ENCODE assay signal across 8 mouse cellular contexts in genomic region chr10:81605666-81605973, GRCm38 (mm10). TPM values are rescaled to one million over a fixed set of nuclear protein-coding genes. Genes with fewer than 3 reads are reported as not detected.
DNase-seq lines count a peak whose midpoint lies in the region; ATAC-seq and TF ChIP-seq lines count a peak whose summit lies in the region.

No protein-coding gene starts in this region.

- no peaks in the 10 kb centered on the region for H3K9me3 ChIP-seq in kidney, postnatal 0 days (replicated peaks; ENCODE audit: low read length)
- no peaks in the 10 kb centered on the region for H3K9me3 ChIP-seq in embryonic facial prominence, embryonic 10.5 days
- no peaks in the 10 kb centered on the region for H3K9me3 ChIP-seq in hindbrain, embryonic 14.5 days (ENCODE audit: control insufficient read depth, low read length)
- H3K9me3 ChIP-seq in midbrain, embryonic 15.5 days: no peaks in the 10 kb centered on the region

- peak overlapping the region; percentile 87 for H3K27ac ChIP-seq in kidney, postnatal 0 days
- peak overlapping the region; percentile 81 for H3K27ac ChIP-seq in embryonic facial prominence, embryonic 10.5 days (replicated peaks)
- peak overlapping the region; percentile 90 for H3K27ac ChIP-seq in hindbrain, embryonic 14.5 days
- H3K27ac ChIP-seq in midbrain, embryonic 15.5 days: peak overlapping the region; percentile 93

- no peaks in the 10 kb centered on the region for H3K27me3 ChIP-seq in kidney, postnatal 0 days (ENCODE audit: insufficient read depth, low read length)
- peaks cover 15% of the 10 kb centered on the region for H3K27me3 ChIP-seq in embryonic facial prominence, embryonic 10.5 days (replicated peaks; ENCODE audit: low read depth, poor library complexity, severe bottlenecking)
- H3K27me3 ChIP-seq in hindbrain, embryonic 14.5 days (ENCODE audit: control insufficient read depth, insufficient read depth, low read length): 0 out of 2 replicates have a peak, but pooled peaks cover 5% of the 10 kb centered on the region
- no peaks in the 10 kb centered on the region; the same call in 1 of the 2 replicates for H3K27me3 ChIP-seq in midbrain, embryonic 15.5 days (replicated peaks)

- DNase-seq in kidney, postnatal 0 days (ENCODE audit: low spot score): no peak
- DNase-seq in kidney, adult 9 months: no peak
- DNase-seq in embryonic facial prominence, embryonic 10.5 days (ENCODE audit: low spot score): no peak
- DNase-seq in hindbrain, embryonic 14.5 days (ENCODE audit: low spot score): no peak
- no peak for DNase-seq in cerebellum, postnatal 10 days
- DNase-seq in adrenal gland, postnatal 4 days (ENCODE audit: low spot score in 2 of 2): no peak
- DNase-seq in layer of hippocampus, adult 9-11 months: no peak

- H3K9ac ChIP-seq in kidney, postnatal 0 days (ENCODE audit: low read depth, low read length): 0 out of 2 replicates have a peak overlapping the region, but pooled peaks have one; percentile 35
- peak overlapping the region; percentile 57 for H3K9ac ChIP-seq in hindbrain, embryonic 14.5 days
- peak overlapping the region; percentile 26 for H3K9ac ChIP-seq in midbrain, embryonic 15.5 days

- no peak for TF ChIP-seq CTCF in kidney, postnatal 0 days (IDR thresholded peaks at IDR 0.05; ENCODE audit: low read depth)

- 2% methylated on average over 14 of the region's 14 CpGs for WGBS in kidney, postnatal 0 days
- WGBS in embryonic facial prominence, embryonic 10.5 days: 6% methylated on average over 14 of the region's 14 CpGs
- 1% methylated on average over 14 of the region's 14 CpGs for WGBS in hindbrain, embryonic 14.5 days
- WGBS in midbrain, embryonic 15.5 days: 5% methylated on average over 14 of the region's 14 CpGs

- H3K4me2 ChIP-seq in kidney, postnatal 0 days (ENCODE audit: low read length): peak overlapping the region; percentile 67
- peak overlapping the region; percentile 69 for H3K4me2 ChIP-seq in hindbrain, embryonic 14.5 days (replicated peaks)
- H3K4me2 ChIP-seq in midbrain, embryonic 15.5 days: peak overlapping the region; percentile 84

- H3K36me3 ChIP-seq in kidney, postnatal 0 days (ENCODE audit: insufficient read depth, low read length): no peaks in the 10 kb centered on the region
- H3K36me3 ChIP-seq in embryonic facial prominence, embryonic 10.5 days (replicated peaks): peaks cover 9% of the 10 kb centered on the region; the same call in 1 of the 2 replicates
- H3K36me3 ChIP-seq in hindbrain, embryonic 14.5 days (replicated peaks; ENCODE audit: control insufficient read depth, insufficient read depth): no peaks in the 10 kb centered on the region
- no peaks in the 10 kb centered on the region for H3K36me3 ChIP-seq in midbrain, embryonic 15.5 days (replicated peaks)

- no peak for ATAC-seq in kidney, postnatal 0 days (replicated peaks; ENCODE audit: low FRiP score, low read depth)
- 0 out of 2 replicates have a peak, but pooled peaks have one; percentile 9 for ATAC-seq in hindbrain, embryonic 14.5 days (ENCODE audit: low FRiP score)
- ATAC-seq in midbrain, embryonic 15.5 days (replicated peaks): peak; percentile 40

- H3K4me3 ChIP-seq in kidney, postnatal 0 days (replicated peaks; ENCODE audit: low read depth, low read length): peak overlapping the region; percentile 26
- peak overlapping the region; percentile 68 for H3K4me3 ChIP-seq in embryonic facial prominence, embryonic 10.5 days
- H3K4me3 ChIP-seq in hindbrain, embryonic 14.5 days (replicated peaks; ENCODE audit: low read length): peak overlapping the region; percentile 34
- peak overlapping the region; percentile 58 for H3K4me3 ChIP-seq in midbrain, embryonic 15.5 days

- peaks cover 14% of the 10 kb centered on the region for H3K4me1 ChIP-seq in kidney, postnatal 0 days (replicated peaks; ENCODE audit: insufficient read depth, low read length)
- peaks cover 45% of the 10 kb centered on the region for H3K4me1 ChIP-seq in embryonic facial prominence, embryonic 10.5 days
- peaks cover 15% of the 10 kb centered on the region for H3K4me1 ChIP-seq in hindbrain, embryonic 14.5 days (replicated peaks; ENCODE audit: control insufficient read depth, insufficient read depth, low read length)
- peaks cover 41% of the 10 kb centered on the region for H3K4me1 ChIP-seq in midbrain, embryonic 15.5 days

RNA-seq across cellular contexts. Expression of gene BC025920, which starts 0.5 kb away (rescaled TPM):
- polyA plus RNA-seq in kidney, postnatal 0 days (2015; fragmentation: Nextera tagmentation; extraction: Ambion mirVana): 0.33 and 0.37 TPM in 2 replicates
- 1.5 and 2.1 TPM in 2 replicates for polyA plus RNA-seq in embryonic facial prominence, embryonic 10.5 days (2016; fragmentation: Nextera tagmentation; extraction: Ambion mirVana)
- 0.90 and 1.1 TPM in 2 replicates for polyA plus RNA-seq in hindbrain, embryonic 14.5 days (2014; fragmentation: Nextera tagmentation; extraction: Ambion mirVana)
- 1.8 and 2.0 TPM in 2 replicates for polyA plus RNA-seq in midbrain, embryonic 15.5 days (2015; fragmentation: Nextera tagmentation; extraction: Ambion mirVana)
- total RNA-seq in adrenal gland, postnatal 4 days (2021): 1 to 10 TPM; 1.1 to 2.1 TPM

RNA-seq across cellular contexts. Expression of gene Tle6, which starts 4.7 kb away (rescaled TPM):
- 7.3 and 9.4 TPM in 2 replicates for polyA plus RNA-seq in kidney, postnatal 0 days (2015; fragmentation: Nextera tagmentation; extraction: Ambion mirVana)
- polyA plus RNA-seq in embryonic facial prominence, embryonic 10.5 days (2016; fragmentation: Nextera tagmentation; extraction: Ambion mirVana): 7.1 and 8.2 TPM in 2 replicates
- 4.2 and 4.8 TPM in 2 replicates for polyA plus RNA-seq in hindbrain, embryonic 14.5 days (2014; fragmentation: Nextera tagmentation; extraction: Ambion mirVana)
- 6.7 and 8.0 TPM in 2 replicates for polyA plus RNA-seq in midbrain, embryonic 15.5 days (2015; fragmentation: Nextera tagmentation; extraction: Ambion mirVana)
- total RNA-seq in adrenal gland, postnatal 4 days (2021): 10 to 100 TPM; 12.8 to 20.2 TPM

RNA-seq across cellular contexts. Expression of gene Sirt6, which starts 22.0 kb away (rescaled TPM):
- polyA plus RNA-seq in kidney, postnatal 0 days (2015; fragmentation: Nextera tagmentation; extraction: Ambion mirVana): 27.0 and 27.5 TPM in 2 replicates
- polyA plus RNA-seq in embryonic facial prominence, embryonic 10.5 days (2016; fragmentation: Nextera tagmentation; extraction: Ambion mirVana): 55.1 and 59.2 TPM in 2 replicates
- 39.9 and 42.1 TPM in 2 replicates for polyA plus RNA-seq in hindbrain, embryonic 14.5 days (2014; fragmentation: Nextera tagmentation; extraction: Ambion mirVana)
- 60.1 and 60.4 TPM in 2 replicates for polyA plus RNA-seq in midbrain, embryonic 15.5 days (2015; fragmentation: Nextera tagmentation; extraction: Ambion mirVana)
- 10 to 100 TPM; 40.1 to 40.7 TPM for total RNA-seq in adrenal gland, postnatal 4 days (2021)

RNA-seq across cellular contexts. Expression of gene Ankrd24, which starts 22.7 kb away (rescaled TPM):
- 10.2 and 10.7 TPM in 2 replicates for polyA plus RNA-seq in kidney, postnatal 0 days (2015; fragmentation: Nextera tagmentation; extraction: Ambion mirVana)
- polyA plus RNA-seq in embryonic facial prominence, embryonic 10.5 days (2016; fragmentation: Nextera tagmentation; extraction: Ambion mirVana): 5.3 and 7.3 TPM in 2 replicates
- 11.8 and 12.6 TPM in 2 replicates for polyA plus RNA-seq in hindbrain, embryonic 14.5 days (2014; fragmentation: Nextera tagmentation; extraction: Ambion mirVana)
- 19.1 and 20.2 TPM in 2 replicates for polyA plus RNA-seq in midbrain, embryonic 15.5 days (2015; fragmentation: Nextera tagmentation; extraction: Ambion mirVana)
- 10 to 100 TPM; 38.7 to 50.5 TPM for total RNA-seq in adrenal gland, postnatal 4 days (2021)

RNA-seq across cellular contexts. Expression of gene Tle2, which starts 31.3 kb away (rescaled TPM):
- polyA plus RNA-seq in kidney, postnatal 0 days (2015; fragmentation: Nextera tagmentation; extraction: Ambion mirVana): 29.2 and 30.8 TPM in 2 replicates
- 14.0 and 17.1 TPM in 2 replicates for polyA plus RNA-seq in embryonic facial prominence, embryonic 10.5 days (2016; fragmentation: Nextera tagmentation; extraction: Ambion mirVana)
- 24.5 and 29.7 TPM in 2 replicates for polyA plus RNA-seq in hindbrain, embryonic 14.5 days (2014; fragmentation: Nextera tagmentation; extraction: Ambion mirVana)
- polyA plus RNA-seq in midbrain, embryonic 15.5 days (2015; fragmentation: Nextera tagmentation; extraction: Ambion mirVana): 57.4 and 58.8 TPM in 2 replicates
- 10 to 100 TPM; 24.9 to 30.4 TPM for total RNA-seq in adrenal gland, postnatal 4 days (2021)
